Mouse (Mus musculus): ENCODE results near the gene Uvrag.

GRCm38 (mm10) chr7:99107566-99107965, 33.4 kb downstream of the Uvrag start:
- TF ChIP-seq GATA1 (IDR thresholded peaks at IDR 0.05; ENCODE audit: borderline replicate concordance, low read length) (no peak), FLI1 (IDR thresholded peaks at IDR 0.05; ENCODE audit: low read length) (no peak)
